Mouse (Mus musculus) bone marrow macrophage, adult 2 months (primary cell): ENCODE data around the gene Ap4b1.
"Not testable (repeated sequence)": the region's sequence is repeated elsewhere in the genome, so short reads cannot be mapped to it uniquely, and the experiment has no call there.

Experiments used
- CTCF ChIP-seq: IDR thresholded peaks from 2 replicates; pipeline ENCODE4 v1.5.1; 2012; ENCODE audit warnings: low read depth, mild to moderate bottlenecking, low read length, moderate library complexity
- POLR2A ChIP-seq: IDR thresholded peaks from 2 replicates; pipeline ENCODE4 v1.6.1; 2012; ENCODE audit warnings: mild to moderate bottlenecking, low read depth, low read length, borderline replicate concordance

GRCm38 (mm10) chr3:103830681-103831080, 21.4 kb downstream of the Ap4b1 start:
- not testable (repeated sequence) for TF ChIP-seq CTCF, POLR2A
